Mouse (Mus musculus) forebrain, embryonic 16.5 days (tissue): ENCODE measurements at regions not wholly inside any gene's neighbourhood (a gene's known extent, or its start where the extent isn't known, plus 50 kb on each side); places are given as distances from the start of the nearest gene placed in this dataset. TPM values are rescaled to one million over a fixed set of nuclear protein-coding genes. Genes with fewer than 3 reads are reported as not detected.

ENCODE experiments used
- ATAC-seq: fragments of 200-750 bp; cut with Nextera tagmentation; 2 replicates; pipeline ENCODE4 v1.8.0; 2017; ENCODE audit warnings: mild to moderate bottlenecking, moderate library complexity
- H3K27ac ChIP-seq: fragments of 300-500 bp; sonication (generic); 2 replicates; pipeline ENCODE4 v1.5.1; 2014; ENCODE audit warnings: low read length, control low read depth
- H3K27me3 ChIP-seq: fragments of 300-500 bp; sonication (generic); replicated peaks from 2 replicates; pipeline ENCODE4 v1.6.1; 2014; ENCODE audit warnings: low read length; ENCODE audit not compliant: control insufficient read depth, insufficient read depth
- H3K36me3 ChIP-seq: fragments of 300-500 bp; sonication (generic); 2 replicates; pipeline ENCODE4 v1.6.1; 2014; ENCODE audit not compliant: control insufficient read depth, insufficient read depth
- H3K4me1 ChIP-seq: fragments of 300-500 bp; sonication (generic); replicated peaks from 2 replicates; pipeline ENCODE4 v1.6.1; 2014; ENCODE audit warnings: low read length; ENCODE audit not compliant: control insufficient read depth, insufficient read depth
- H3K4me2 ChIP-seq: fragments of 300-500 bp; sonication (generic); 2 replicates; pipeline ENCODE4 v1.6.1; 2014; ENCODE audit warnings: mild to moderate bottlenecking, low read length, control low read depth
- H3K4me3 ChIP-seq: fragments of 300-500 bp; sonication (generic); replicated peaks from 2 replicates; pipeline ENCODE4 v1.5.1; 2014; ENCODE audit warnings: mild to moderate bottlenecking, low read length, control low read depth
- H3K9ac ChIP-seq: fragments of 300-500 bp; sonication (generic); replicated peaks from 2 replicates; pipeline ENCODE4 v1.6.1; 2014; ENCODE audit warnings: low read depth, low read length, control low read depth
- H3K9me3 ChIP-seq: fragments of 300-500 bp; sonication (generic); 2 replicates; pipeline ENCODE4 v1.6.1; 2016; ENCODE audit warnings: low read length; ENCODE audit not compliant: control insufficient read depth
- WGBS: fragments of 180-500 bp; shearing (Covaris S2); extraction: QIAGEN DNeasy Blood & Tissue Kit; methylation state at CpG from one replicate; pipeline ENCODE4 v1.1.7; 2014; 5-methylcytosine and 5-hydroxymethylcytosine counted together
- microRNA-seq: library from miRNA; unstranded; fragments of <30 nt; microRNA quantifications from one replicate; pipeline ENCODE4, GENCODE M21; 2017

DNA sequence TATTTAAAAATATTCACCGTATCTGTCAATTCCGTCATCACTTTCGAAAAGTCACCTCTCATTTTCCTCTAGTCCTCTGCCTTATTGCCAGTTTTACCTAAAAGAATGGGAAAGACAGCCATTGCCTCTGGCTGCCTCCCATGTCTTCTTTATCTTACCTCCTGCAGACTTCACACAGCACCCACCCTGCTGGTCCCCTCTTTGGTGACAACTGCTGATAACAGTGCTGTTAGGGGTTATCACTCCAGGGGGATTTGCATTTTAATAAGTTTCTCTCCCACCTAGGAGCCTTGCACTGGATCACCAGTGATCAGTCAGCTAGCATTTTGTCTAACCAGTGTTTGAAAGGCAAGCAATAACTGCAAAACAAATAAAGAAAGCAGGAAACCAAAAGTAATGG is 177.1 kb upstream of the Tenm2 start:
- no peak for ATAC-seq
- 92% methylated on average over 3 of the region's 3 CpGs for WGBS
- no peaks in the 10 kb centered on the region for H3K27me3 ChIP-seq
- H3K27ac ChIP-seq = no peak overlapping the region
- no peak overlapping the region for H3K4me3 ChIP-seq
- no peaks in the 10 kb centered on the region for H3K36me3 ChIP-seq
- no peak overlapping the region for H3K9ac ChIP-seq
- no peak overlapping the region for H3K4me2 ChIP-seq
- H3K9me3 ChIP-seq = no peaks in the 10 kb centered on the region; the same call in 1 of the 2 replicates
- no peaks in the 10 kb centered on the region for H3K4me1 ChIP-seq

DNA sequence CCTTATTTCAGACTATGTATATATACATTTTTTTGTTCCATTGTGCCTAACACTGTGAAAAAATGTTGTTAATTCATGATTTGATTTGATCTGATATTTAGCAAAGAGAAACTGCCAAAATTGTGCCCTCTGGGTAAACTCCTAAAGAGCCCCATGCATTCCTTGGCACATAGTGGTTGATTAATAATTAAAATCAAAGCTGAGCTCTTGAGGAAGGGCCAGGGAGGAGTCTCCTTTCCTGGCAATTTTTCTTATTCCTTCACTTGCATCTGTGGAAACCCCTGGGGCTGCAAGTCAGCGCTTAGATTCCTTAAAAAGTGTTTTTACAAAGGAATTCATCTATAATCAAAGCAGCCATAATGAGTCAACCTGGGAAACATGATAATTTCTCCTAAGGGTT is 132.2 kb upstream of the Tenm2 start:
- Histone ChIP-seq H3K4me1 (no peaks in the 10 kb centered on the region), H3K4me3 (no peak overlapping the region), H3K9me3 (no peaks in the 10 kb centered on the region), H3K36me3 (no peaks in the 10 kb centered on the region), H3K9ac (no peak overlapping the region), H3K27ac (no peak overlapping the region), H3K4me2 (no peak overlapping the region), H3K27me3 (no peaks in the 10 kb centered on the region)
- WGBS = 40% methylated on average over 1 of the region's 1 CpGs
- ATAC-seq = no peak

DNA sequence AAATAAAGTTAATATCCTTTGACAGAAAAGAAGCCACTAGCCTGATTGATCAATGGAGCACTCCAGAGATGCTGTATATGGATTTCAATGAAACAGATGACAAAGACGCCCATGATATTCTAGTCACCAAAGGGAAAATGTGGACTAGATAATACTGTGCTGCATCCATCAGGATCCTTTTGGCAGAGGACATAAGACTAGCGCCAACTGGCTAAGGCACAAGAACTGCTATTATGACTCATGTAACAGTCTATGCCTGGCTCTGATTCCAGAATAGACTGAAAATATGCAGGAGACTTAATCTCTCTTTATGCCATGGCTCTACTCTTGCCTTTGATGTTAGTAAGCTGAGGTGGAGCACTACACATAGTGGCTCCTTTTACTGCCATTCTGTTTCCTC is 128.7 kb upstream of the Tenm2 start:
- no peaks in the 10 kb centered on the region for H3K4me1 ChIP-seq
- WGBS = 80% methylated on average over 2 of the region's 2 CpGs
- H3K4me2 ChIP-seq = no peak overlapping the region
- no peaks in the 10 kb centered on the region for H3K9me3 ChIP-seq
- ATAC-seq = peak; percentile 72
- no peaks in the 10 kb centered on the region for H3K36me3 ChIP-seq
- no peaks in the 10 kb centered on the region for H3K27me3 ChIP-seq
- no peak overlapping the region for H3K4me3 ChIP-seq
- H3K9ac ChIP-seq = no peak overlapping the region
- no peak overlapping the region for H3K27ac ChIP-seq

DNA sequence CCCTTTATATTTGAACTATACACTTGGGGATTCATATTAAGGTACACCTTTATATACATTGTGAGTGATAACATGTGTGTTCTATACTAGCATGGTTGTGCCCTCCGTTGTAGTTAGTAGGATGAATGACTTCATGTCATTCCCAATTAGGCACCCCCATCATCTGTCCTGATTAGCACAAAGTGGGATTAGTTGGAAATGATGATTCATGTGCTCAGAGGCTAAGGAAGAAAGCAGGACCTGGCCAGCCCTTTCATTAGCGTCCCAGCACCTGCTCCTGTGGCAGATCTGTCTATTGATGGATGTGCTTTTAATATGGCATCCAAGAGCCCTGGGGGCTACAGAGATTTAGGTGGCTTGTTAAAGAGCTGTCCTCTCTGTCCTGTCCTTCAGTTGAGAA is 119.3 kb upstream of the Tenm2 start:
- WGBS = 29% methylated on average over 2 of the region's 2 CpGs
- no peak for ATAC-seq

DNA sequence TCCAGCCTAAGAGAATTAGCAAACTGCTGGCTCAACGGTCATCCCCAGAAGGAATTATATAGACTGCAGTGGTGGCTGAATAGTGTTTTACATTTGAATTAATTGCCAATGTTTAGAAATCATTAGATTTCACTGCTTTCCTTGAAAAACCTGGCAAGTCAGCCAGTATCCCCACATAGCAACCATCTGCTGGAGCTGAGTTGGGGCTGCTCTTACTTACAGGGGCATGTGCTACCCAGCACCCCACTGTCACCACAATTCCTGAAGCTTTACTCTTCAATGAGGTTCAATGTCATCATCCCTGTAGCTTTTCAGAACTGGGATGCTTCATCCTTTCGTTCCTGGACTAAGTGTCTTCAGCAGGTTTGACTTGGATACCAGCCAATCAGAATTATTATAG is 73.9 kb upstream of the Tenm2 start:
- no peak overlapping the region for H3K4me3 ChIP-seq
- H3K9me3 ChIP-seq = no peaks in the 10 kb centered on the region
- no peaks in the 10 kb centered on the region for H3K36me3 ChIP-seq
- H3K4me1 ChIP-seq = no peaks in the 10 kb centered on the region
- no peak for ATAC-seq
- H3K9ac ChIP-seq = no peak overlapping the region
- H3K27me3 ChIP-seq = no peaks in the 10 kb centered on the region
- no peak overlapping the region for H3K27ac ChIP-seq
- no peak overlapping the region for H3K4me2 ChIP-seq
- WGBS = 52% methylated on average over 2 of the region's 2 CpGs

More for the DNA sequence above, 119.3 kb upstream of the Tenm2 start:
- Histone ChIP-seq H3K4me3 (no peak overlapping the region), H3K27ac (no peak overlapping the region), H3K36me3 (no peaks in the 10 kb centered on the region), H3K4me1 (no peaks in the 10 kb centered on the region), H3K9ac (no peak overlapping the region), H3K27me3 (no peaks in the 10 kb centered on the region), H3K4me2 (no peak overlapping the region), H3K9me3 (no peaks in the 10 kb centered on the region)

DNA sequence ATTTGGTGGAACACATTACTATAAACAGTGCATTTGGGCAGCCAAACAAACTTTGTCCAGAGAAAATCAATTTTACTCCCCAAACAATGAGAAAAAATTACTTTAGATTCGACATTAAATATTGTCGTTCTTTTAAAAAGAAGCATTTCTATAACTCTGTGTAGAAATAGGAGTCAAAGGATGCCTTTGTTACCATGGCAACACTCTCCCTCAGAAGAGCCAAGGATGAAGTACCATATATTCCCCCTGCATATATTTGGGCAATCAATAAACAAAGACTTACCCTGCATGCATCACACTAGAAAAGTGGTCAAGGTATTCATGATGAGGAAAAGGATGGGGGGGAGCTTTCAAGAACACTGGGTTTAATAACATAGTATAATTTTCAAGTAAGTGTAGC is 70.9 kb upstream of the Tenm2 start:
- Histone ChIP-seq H3K4me1 (no peaks in the 10 kb centered on the region), H3K9ac (no peak overlapping the region), H3K4me2 (no peak overlapping the region), H3K4me3 (no peak overlapping the region), H3K27me3 (no peaks in the 10 kb centered on the region), H3K9me3 (no peaks in the 10 kb centered on the region), H3K27ac (no peak overlapping the region), H3K36me3 (no peaks in the 10 kb centered on the region)
- no peak for ATAC-seq
- WGBS = 75% methylated on average over 2 of the region's 2 CpGs

Small RNAs in the stretch of these regions (microRNA-seq; reads per million reads assigned to microRNA genes)
- not detected for gene Gm25693
